Comparison of ENCODE assay signal across 24 mouse cellular contexts in genomic region chr13:64903132-64903531, GRCm38 (mm10). TPM values are rescaled to one million over a fixed set of nuclear protein-coding genes. Genes with fewer than 3 reads are reported as not detected.
A peak's percentile ranks its signal among the peaks of the same experiment; 100 is the strongest.
DNase-seq lines count a peak whose midpoint lies in the region; ATAC-seq and TF ChIP-seq lines count a peak whose summit lies in the region.
"Had no signal": no experiment of that assay in that cellular context is flagged by ENCODE, and none has a peak within 500 bp of the region (broad histone marks: within the 10 kb centered on the region; RNA-seq: fewer than 3 reads in every experiment).

No protein-coding gene starts in this region.

- peak overlapping the region; percentile 28 for H3K4me3 ChIP-seq in left cerebral cortex, adult 2 months
- no peak overlapping the region for H3K4me3 ChIP-seq in forebrain, embryonic 12.5 days (replicated peaks)
- no peak overlapping the region; the same call in 1 of the 2 replicates for H3K4me3 ChIP-seq in forebrain, embryonic 16.5 days (replicated peaks; ENCODE audit: low read length)
- H3K4me3 ChIP-seq: heart, embryonic 13.5 days had no signal

- H3K27me3 ChIP-seq in forebrain, embryonic 12.5 days = no peaks in the 10 kb centered on the region
- no peaks in the 10 kb centered on the region for H3K27me3 ChIP-seq in forebrain, embryonic 16.5 days (replicated peaks; ENCODE audit: control insufficient read depth, insufficient read depth, low read length)
- H3K27me3 ChIP-seq: embryonic facial prominence, embryonic 13.5 days; heart, embryonic 13.5 days; intestine, embryonic 15.5 days had no signal

- WGBS in forebrain, embryonic 12.5 days = 7% methylated on average over 1 of the region's 1 CpGs
- 13% methylated on average over 1 of the region's 1 CpGs for WGBS in forebrain, embryonic 16.5 days

- H3K9me3 ChIP-seq in forebrain, embryonic 12.5 days = 0 out of 2 replicates have a peak, but pooled peaks cover 4% of the 10 kb centered on the region
- H3K9me3 ChIP-seq in forebrain, embryonic 16.5 days (ENCODE audit: control insufficient read depth, low read length) = no peaks in the 10 kb centered on the region
- H3K9me3 ChIP-seq: embryonic facial prominence, embryonic 13.5 days; intestine, embryonic 15.5 days had no signal

- TF ChIP-seq CTCF in left cerebral cortex, adult 2 months (IDR thresholded peaks at IDR 0.05) = no peak
- TF ChIP-seq CTCF in brain, embryonic 14.5 days (IDR thresholded peaks at IDR 0.05; ENCODE audit: borderline replicate concordance, extremely low read depth, insufficient read depth, insufficient read length) = no peak

- H3K4me1 ChIP-seq in forebrain, embryonic 12.5 days = 0 out of 2 replicates have a peak, but pooled peaks cover 3% of the 10 kb centered on the region
- peaks cover 5% of the 10 kb centered on the region for H3K4me1 ChIP-seq in forebrain, embryonic 16.5 days (replicated peaks; ENCODE audit: control insufficient read depth, insufficient read depth, low read length)
- H3K4me1 ChIP-seq: embryonic facial prominence, embryonic 13.5 days; heart, embryonic 13.5 days; intestine, embryonic 15.5 days had no signal

- intact Hi-C loops in left cerebral cortex, adult 2 months (cut with DNase I) = loop anchor here (10.0 kb wide), 1 partner anchor 588 kb away; the partner anchor contains the start of gene Aaed1

- no peaks in the 10 kb centered on the region for H3K36me3 ChIP-seq in forebrain, embryonic 12.5 days (replicated peaks)
- no peaks in the 10 kb centered on the region for H3K36me3 ChIP-seq in forebrain, embryonic 16.5 days (ENCODE audit: control insufficient read depth, insufficient read depth)
- H3K36me3 ChIP-seq: embryonic facial prominence, embryonic 13.5 days; heart, embryonic 13.5 days; intestine, embryonic 15.5 days had no signal

- peak; percentile 72; the same call in 1 of the 2 replicates for ATAC-seq in forebrain, embryonic 12.5 days (ENCODE audit: low FRiP score)
- peak; percentile 58 for ATAC-seq in forebrain, embryonic 16.5 days

- TF ChIP-seq POLR2A in brain, embryonic 14.5 days (IDR thresholded peaks at IDR 0.05; ENCODE audit: borderline replicate concordance, extremely low read depth, insufficient read depth, insufficient read length, poor library complexity, severe bottlenecking) = no peak

- DNase-seq in left cerebral cortex, adult 2 months (ENCODE audit: extremely low spot score in 1 of 2, low spot score in 2 of 2) = no peak
- DNase-seq in left cerebral cortex, adult 18-20 months (ENCODE audit: low spot score in 2 of 2) = no peak
- peak; percentile 57 for DNase-seq in brain, embryonic 14.5 days (ENCODE audit: low read depth)
- no peak for DNase-seq in urinary bladder, postnatal 4 days (ENCODE audit: low spot score in 2 of 2)
- DNase-seq in frontal cortex, adult 2 months (ENCODE audit: extremely low spot score in 1 of 2, low spot score in 1 of 2) = no peak
- DNase-seq: adrenal gland, adult 8-10 months; cerebellum, adult 11 months; cerebellum, adult 8-10 months; gastrocnemius, postnatal 14 days; heart, postnatal 36 days; kidney, adult 18-20 months had no signal

- no peak overlapping the region for H3K9ac ChIP-seq in forebrain, embryonic 12.5 days
- H3K9ac ChIP-seq in forebrain, embryonic 16.5 days (replicated peaks; ENCODE audit: low read depth, low read length) = no peak overlapping the region
- H3K9ac ChIP-seq: embryonic facial prominence, embryonic 13.5 days; intestine, embryonic 15.5 days had no signal

- H3K27ac ChIP-seq in left cerebral cortex, adult 2 months = no peak overlapping the region
- H3K27ac ChIP-seq in forebrain, embryonic 12.5 days = no peak overlapping the region
- no peak overlapping the region for H3K27ac ChIP-seq in forebrain, embryonic 16.5 days (ENCODE audit: low read length)
- H3K27ac ChIP-seq: embryonic facial prominence, embryonic 13.5 days; heart, embryonic 13.5 days; hindbrain, postnatal 0 days; intestine, embryonic 15.5 days had no signal

- no peak overlapping the region for H3K4me2 ChIP-seq in forebrain, embryonic 12.5 days
- H3K4me2 ChIP-seq in forebrain, embryonic 16.5 days (ENCODE audit: low read length) = peak overlapping the region; percentile 28; the same call in 1 of the 2 replicates

RNA-seq across cellular contexts. Expression of gene Cntnap3, which starts 0.6 kb away (rescaled TPM):
- total RNA-seq in left cerebral cortex, adult 2 months (2021) = 1 to 10 TPM; 4.8 to 8.3 TPM
- total RNA-seq in left cerebral cortex, adult 18-20 months (2021) = 1 to 10 TPM; 4.3 to 5.0 TPM
- polyA plus RNA-seq in brain, embryonic 14.5 days (2012; rRNA removed) = 1.5 and 1.9 TPM in 2 replicates
- polyA plus RNA-seq in forebrain, embryonic 12.5 days (2016; fragmentation: Nextera tagmentation; extraction: Ambion mirVana) = 0.65 TPM in 2 replicates
- polyA plus RNA-seq in forebrain, embryonic 16.5 days (2015; fragmentation: Nextera tagmentation; extraction: Ambion mirVana) = 4.2 and 4.6 TPM in 2 replicates
- 6.1 and 8.5 TPM in 2 replicates for polyA plus RNA-seq in frontal cortex, adult 2 months (2012; rRNA removed)
- total RNA-seq: gastrocnemius, adult 18-20 months; gastrocnemius, postnatal 14 days; heart, postnatal 36 days had no signal
- polyA plus RNA-seq: heart, embryonic 13.5 days; heart, postnatal 0 days; hindbrain, embryonic 11.5 days had no signal

RNA-seq across cellular contexts. Expression of gene Spata31, which starts 14.1 kb away (rescaled TPM):
- total RNA-seq in left cerebral cortex, adult 2 months (2021) = not detected
- not detected for total RNA-seq in left cerebral cortex, adult 18-20 months (2021)
- not detected in 2 replicates for polyA plus RNA-seq in brain, embryonic 14.5 days (2012; rRNA removed)
- polyA plus RNA-seq in forebrain, embryonic 12.5 days (2016; fragmentation: Nextera tagmentation; extraction: Ambion mirVana) = not detected in 2 replicates
- polyA plus RNA-seq in forebrain, embryonic 16.5 days (2015; fragmentation: Nextera tagmentation; extraction: Ambion mirVana) = not detected in 2 replicates
- not detected in 2 replicates for polyA plus RNA-seq in frontal cortex, adult 2 months (2012; rRNA removed)
- total RNA-seq: adrenal gland, adult 8-10 months; adrenal gland, postnatal 36 days; ES-E14; gastrocnemius, adult 18-20 months; gastrocnemius, postnatal 14 days; heart, adult 8-10 months; heart, postnatal 36 days; hindbrain, postnatal 0 days had no signal
- polyA plus RNA-seq: cortical plate, adult 2 months; embryonic facial prominence, embryonic 13.5 days; heart, embryonic 13.5 days; heart, postnatal 0 days; hindbrain, embryonic 11.5 days; hindbrain, postnatal 0 days; intestine, embryonic 15.5 days had no signal
